Mouse (Mus musculus) thymus, adult 2 months (tissue): Measurements from ENCODE around the gene Traf2.

Experiments
- CTCF ChIP-seq: fragments of 200-500 bp; IDR thresholded peaks from 2 replicates; pipeline ENCODE4 v1.5.1; 2012; ENCODE audit warnings: mild to moderate bottlenecking, control low read depth, low read length, moderate library complexity, borderline replicate concordance; ENCODE audit not compliant: control insufficient read depth, poor library complexity, insufficient read depth; ENCODE audit errors: extremely low read depth
- POLR2A ChIP-seq: fragments of 200-500 bp; IDR thresholded peaks from 2 replicates; pipeline ENCODE4 v1.6.1; 2012; ENCODE audit warnings: mild to moderate bottlenecking, low read length, control low read depth, moderate library complexity; ENCODE audit not compliant: control insufficient read depth, poor library complexity, insufficient read depth; ENCODE audit errors: extremely low read depth

- no peak for TF ChIP-seq POLR2A
- TF ChIP-seq CTCF = no peak
Observed at GRCm38 (mm10) chr2:25497846-25498575, 48.7 kb downstream of the Traf2 start.
